Mouse (Mus musculus): Measurements from ENCODE around the gene Robo1.

Gene Robo1

DNA sequence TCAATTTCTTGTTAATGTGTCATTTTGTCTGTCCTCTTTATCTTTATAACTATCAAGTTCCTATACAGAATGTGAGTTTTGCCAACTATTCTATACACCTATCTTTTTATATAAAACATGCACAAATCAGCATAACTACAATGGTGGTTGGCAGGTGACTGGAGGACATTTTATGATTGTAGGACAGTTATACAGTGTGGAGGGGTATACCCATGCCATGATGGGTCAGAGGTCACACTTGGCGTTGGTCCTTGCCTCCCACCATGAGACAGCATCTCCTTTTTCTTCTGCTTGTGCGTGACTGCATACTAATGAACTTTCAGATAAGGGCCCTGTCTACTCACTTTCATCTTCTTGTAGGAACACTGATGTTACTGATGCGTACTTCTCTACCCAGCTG lies 427.5 kb downstream of the Robo1 start:
- no peak for DNase-seq (ENCODE audit: low read depth, low spot score)

DNA sequence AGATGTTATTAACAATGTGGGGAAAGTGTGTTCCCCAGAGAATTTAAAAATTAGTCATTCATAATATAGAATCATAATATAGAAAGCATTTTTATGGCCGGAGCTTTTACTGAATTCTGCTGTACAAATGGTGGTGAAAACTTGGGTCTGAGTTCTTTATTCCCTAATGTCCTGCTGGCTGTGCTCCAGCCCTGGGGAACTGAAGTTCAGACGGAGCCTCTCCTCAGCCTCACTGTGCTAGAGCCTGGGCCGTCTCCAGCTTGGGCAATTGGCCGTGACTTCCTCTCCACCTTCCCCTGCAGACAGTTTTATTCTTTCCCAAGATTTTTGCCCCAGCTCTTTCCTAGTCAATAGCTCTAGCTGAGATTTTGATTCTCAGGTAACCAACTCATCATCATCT lies 429.0 kb downstream of the Robo1 start:
- DNase-seq (ENCODE audit: low read depth, low spot score), result peak; percentile 15

DNA sequence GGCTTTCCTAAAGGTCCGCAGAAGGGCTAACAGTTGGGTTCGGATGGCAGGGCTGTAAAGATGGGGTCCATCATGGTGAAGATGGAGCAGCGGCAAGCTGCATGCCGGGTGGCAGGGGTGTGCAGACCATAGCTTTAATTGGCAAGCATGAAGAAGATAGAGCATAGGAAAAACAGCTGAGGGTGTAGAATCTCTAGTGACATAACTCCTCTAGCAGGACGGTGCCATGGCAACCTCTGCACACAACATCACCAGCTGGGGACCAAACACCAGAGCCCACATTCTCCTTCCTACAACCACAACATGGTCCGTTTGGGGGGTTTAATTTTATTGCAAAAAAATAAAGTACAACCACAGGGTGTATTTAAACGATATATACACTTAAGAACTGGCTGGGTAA lies 432.1 kb downstream of the Robo1 start:
- no peak for DNase-seq (ENCODE audit: low read depth, low spot score)

DNA sequence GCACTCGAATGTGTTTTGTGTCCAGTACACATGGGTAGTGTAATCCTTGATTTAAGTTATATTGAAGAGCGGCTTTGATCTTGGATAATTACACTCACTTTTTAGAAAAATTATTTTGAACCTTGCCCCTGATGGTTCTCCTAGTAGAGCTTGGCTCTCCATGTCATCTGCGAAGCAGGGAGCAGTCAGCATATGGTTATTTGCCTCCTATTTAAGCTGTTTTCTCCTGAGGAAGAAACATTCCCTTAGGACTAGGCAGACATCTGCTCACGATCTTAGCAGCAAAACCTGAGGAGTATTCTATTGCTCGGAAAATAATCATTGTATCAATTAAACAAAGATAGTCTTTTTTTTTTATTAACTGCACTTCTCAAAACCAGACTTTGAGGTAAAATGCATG lies 439.6 kb downstream of the Robo1 start:
- no peak for DNase-seq (ENCODE audit: low read depth, low spot score)

DNA sequence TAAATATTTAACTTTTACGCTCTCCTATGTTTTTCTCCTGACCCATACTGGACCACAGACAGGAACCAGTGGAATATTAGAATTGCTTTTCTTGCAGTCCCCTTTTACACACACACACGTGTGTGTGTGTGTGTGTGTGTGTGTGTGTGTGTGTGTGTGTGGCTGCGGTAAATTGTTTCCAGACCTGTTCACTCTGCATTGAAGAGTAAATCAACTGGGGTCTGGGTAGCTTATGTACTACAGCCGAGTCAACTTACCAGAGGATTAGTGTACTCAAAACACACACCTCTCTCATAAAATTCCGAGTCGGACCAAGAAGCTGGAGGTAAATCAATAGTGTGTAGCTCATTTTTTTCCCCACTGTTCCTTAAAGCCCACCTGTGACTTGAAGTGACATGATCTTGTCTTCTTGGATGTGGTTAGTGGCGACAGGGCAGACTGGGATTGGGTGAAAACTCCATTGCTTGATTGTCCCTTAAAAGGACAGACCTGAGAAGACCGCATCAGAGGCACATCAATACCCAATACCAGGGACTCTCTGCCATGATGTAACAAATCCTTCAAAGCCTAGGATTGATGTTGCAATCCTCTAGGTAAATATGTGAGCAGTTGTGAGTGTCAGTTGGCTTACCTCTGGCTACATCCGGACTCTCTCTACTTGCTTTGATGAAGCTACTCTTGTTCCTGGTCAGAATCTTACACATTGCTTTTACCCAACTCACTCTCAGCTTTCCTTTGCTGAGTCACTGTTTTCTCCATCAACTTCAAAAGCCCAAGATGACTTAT lies 457.2 kb downstream of the Robo1 start:
- DNase-seq (ENCODE audit: low read depth, low spot score), result no peak

DNA sequence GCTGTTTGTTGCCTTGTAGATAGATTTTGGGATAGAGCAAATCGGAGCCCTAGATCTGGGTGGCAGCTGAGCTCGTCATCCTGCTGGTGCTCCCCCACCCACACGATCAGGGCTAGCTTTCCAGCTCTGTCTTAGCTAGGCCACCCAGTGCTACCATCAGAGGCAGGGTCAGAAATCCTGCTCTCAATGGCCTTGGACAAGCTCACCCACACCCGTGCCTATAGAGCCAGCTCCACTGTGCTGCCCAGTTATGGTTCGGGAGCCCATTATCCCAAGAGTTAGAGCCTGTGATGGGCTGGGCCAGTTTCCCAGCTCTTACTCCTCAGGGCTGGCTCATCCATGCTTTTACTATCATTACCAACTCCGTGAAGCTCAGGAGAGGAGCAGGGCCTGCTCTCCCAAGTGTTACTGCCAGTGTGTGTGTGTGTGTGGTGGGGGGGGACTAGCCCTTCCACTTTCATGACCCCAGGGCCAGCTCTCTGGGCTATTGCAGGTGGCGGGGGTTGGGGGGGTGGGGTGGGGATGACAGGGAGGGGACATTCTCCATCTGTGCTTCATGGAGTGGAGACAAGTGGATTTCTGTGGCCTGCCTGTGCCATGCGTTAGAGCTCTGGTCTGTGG lies 461.2 kb downstream of the Robo1 start:
- DNase-seq (ENCODE audit: low read depth, low spot score), result no peak

DNA sequence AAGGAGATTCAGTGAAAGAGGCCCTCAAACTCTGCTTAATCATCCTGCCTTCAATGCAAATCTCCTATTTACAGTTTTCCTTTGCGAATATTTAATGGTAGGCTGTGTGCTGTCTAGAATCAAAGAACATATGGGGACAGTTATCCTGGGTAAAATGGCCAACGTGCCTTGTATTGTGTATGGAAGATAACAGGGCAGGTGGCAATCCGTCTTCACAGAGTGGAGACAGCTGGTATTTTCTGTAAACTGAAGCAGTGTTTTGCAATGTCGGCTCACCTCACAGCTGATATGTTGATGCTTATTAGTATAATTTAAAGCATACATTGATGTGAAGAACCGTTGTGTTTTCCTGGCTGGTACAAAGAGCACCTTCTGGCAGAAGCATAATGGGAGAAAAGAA lies 464.2 kb downstream of the Robo1 start:
- DNase-seq (ENCODE audit: low read depth, low spot score), result no peak

DNA sequence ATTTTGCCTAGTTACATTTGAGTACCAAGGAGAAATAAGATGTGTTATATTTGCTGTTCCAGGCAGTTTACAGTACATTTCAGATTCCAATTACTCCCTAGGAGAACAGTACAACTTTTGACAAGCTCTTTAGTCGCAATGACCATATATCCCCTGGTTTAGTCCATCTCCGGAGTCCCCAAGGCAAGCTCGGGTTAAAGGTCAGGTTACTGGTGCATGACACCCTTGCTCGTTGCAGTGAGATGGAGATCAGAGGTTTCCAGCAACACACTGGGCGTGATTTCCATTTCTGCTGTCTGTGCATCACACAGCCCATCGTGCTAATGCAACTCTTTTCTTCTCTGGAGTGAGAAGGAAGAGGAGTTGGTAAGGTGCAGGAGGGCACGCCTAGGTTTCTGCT lies 464.9 kb downstream of the Robo1 start:
- no peak for DNase-seq (ENCODE audit: low read depth, low spot score)

DNA sequence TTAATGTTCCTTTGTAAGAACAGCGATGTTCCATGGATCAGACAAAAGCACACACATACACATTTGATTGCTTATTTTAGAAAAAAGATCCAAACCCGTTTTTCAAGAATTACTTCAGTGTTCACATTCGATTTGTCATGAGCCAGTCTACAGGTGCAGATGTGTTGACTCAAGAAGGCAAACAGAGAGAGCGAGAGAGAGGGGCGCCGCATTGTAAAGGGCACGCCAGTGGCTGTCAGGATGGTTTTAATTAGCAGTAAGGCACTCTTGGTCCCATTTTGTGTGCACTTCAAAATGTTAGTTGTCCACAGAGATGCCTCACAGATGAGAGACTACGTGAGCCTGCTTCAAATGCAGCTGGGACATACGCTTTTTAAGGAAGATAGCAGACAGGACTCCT lies 470.4 kb downstream of the Robo1 start:
- no peak for DNase-seq (ENCODE audit: low read depth, low spot score)

DNA sequence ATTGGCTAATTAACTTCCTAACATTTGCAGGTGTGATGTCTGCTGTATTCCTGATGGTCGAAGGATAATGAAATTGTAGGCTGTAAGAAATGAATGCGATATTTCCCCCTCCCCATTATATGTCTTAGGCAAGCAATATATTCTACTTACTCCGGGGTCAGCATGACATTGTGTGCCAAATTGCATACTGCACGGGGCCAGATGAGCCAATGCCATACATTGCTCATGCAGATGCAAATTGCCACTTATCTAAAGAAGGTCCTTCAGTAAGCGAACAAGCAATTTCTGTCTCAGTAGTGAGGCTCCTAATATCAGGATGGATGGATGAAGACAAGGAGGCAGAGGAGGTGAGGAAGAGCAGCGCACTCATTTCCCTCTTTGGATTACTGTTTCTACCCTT lies 474.1 kb downstream of the Robo1 start:
- no peak for DNase-seq (ENCODE audit: low read depth, low spot score)

DNA sequence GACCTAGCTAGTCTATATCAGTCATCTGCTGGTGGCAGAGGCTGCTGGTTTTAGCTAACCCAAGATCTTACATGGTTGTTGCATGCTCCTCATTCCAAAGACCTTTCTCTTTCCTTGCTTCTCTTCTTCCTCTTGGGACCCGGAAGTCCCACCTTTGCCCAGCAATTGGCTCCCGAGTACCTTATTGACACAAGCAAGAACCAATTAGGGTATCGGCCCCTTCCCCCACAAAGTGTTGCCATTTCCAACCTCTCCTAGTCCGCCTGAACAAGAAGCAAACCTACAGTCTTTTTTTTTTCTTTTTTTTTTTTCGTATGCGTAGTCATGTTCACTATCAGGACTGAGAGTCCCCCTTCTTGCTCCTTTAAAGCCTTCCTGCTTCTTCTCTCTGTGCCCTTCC lies 478.0 kb downstream of the Robo1 start:
- no peak for DNase-seq (ENCODE audit: low read depth, low spot score)

DNA sequence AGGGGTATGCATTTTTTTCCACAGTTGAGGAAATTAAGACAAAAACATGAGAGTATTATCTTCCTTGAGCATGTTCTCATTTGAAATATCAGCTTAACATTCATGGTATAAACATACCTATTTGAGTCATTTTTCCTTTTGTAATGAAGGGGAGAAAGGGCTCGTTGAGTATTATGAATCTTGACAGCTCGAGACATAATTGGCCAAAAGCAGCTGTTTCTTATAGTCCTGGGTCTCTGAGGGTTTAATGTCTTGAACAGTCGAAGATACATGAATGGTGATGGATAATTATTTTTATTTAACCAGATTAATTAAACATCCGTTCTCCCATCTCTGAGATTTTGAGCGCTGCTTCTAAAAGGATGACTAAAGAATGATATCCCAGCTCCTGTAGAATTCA lies 478.5 kb downstream of the Robo1 start:
- DNase-seq (ENCODE audit: low read depth, low spot score), result no peak

DNA sequence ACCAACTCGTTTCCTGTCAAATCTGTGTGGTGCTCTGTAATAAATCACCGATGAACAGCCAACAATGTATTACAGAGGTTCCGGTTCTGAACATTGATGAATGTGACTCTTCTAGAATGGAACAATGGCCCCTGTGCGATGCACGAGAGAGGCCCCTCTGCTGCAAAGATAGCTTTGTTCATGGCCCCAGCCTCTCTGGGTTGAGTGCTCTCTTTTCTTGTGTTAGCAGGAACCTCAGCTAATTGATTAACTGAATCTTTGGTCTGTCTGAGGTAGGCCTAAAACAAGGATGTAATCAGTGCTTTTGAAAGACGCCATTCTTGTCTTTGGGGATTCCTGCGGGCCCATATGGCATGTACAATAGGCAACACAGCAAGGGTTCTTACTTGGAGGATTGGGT lies 479.9 kb downstream of the Robo1 start:
- DNase-seq (ENCODE audit: low read depth, low spot score), result no peak

DNA sequence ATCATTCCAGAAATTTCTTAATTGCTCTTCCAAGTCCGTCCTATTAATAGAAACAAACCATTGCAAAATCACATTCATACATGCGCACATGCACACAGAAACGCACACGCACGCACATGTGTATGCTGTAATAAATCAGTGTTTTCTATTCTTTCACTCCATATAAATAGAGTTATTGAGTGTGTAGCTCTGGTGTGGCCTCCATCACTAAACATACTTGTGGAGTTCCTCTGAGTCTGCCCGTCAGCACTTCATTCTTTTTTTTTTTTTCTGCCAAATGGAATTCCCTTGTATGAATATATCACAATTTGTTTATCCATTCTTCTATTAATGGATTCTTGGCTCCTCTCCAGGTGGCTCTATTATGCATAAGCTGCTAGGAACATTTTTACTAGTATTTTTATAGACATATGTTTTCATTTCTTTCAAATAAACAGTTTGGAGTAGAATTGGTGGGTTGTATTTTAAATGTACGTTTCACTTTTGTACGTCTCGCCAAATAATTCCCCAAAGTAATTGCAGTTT lies 483.1 kb downstream of the Robo1 start:
- DNase-seq (ENCODE audit: low read depth, low spot score), result no peak

DNA sequence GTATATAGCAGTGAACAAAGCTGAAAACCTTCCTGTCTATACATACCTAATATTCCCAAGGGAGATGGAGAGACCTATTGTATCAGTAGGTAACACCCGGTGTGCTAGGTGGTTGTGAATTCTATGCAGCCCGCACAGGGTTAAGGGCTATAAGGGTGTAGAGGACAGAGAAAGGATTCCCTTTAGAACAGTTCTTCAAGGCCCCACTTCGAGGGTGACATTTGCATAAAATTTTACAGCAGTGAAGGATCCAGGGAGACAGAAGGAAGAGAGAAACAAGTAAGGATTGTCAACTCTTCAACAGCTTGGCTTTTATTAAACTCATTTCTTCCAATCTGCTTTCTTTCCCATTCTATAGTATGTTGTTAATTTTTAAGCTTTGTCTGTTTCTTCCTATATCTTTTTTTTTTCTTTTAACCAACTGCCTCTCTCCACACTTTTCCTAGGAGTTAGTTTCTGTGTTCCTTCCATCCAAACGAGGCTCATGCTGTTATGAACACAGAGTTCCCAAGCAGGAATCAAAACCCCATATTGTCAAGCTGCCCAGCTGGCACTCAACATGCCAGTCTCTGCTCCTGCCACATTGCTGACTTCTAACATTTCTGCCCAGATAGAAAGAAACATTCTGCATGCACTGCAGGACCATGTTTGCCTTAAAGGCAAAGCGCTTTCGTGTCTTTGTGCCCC lies 486.7 kb downstream of the Robo1 start:
- peak; percentile 52 for DNase-seq (ENCODE audit: low read depth, low spot score)

DNA sequence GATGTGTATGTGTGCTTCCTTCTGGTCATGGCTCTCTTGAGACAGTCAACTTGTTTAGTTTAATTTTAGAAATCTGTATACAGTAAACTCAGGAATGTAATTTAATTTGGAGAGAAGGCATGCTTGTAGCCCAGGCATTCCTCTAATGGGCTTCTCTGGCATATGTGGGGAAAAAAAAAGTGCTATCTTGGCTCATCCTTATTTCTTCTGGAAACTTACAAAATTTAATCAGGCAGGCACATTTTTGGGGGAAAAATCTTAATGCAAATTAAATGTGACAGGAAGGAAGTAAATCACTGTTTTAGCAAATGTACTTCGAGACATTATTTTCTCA lies 487.2 kb downstream of the Robo1 start:
- no peak for DNase-seq (ENCODE audit: low read depth, low spot score)

DNA sequence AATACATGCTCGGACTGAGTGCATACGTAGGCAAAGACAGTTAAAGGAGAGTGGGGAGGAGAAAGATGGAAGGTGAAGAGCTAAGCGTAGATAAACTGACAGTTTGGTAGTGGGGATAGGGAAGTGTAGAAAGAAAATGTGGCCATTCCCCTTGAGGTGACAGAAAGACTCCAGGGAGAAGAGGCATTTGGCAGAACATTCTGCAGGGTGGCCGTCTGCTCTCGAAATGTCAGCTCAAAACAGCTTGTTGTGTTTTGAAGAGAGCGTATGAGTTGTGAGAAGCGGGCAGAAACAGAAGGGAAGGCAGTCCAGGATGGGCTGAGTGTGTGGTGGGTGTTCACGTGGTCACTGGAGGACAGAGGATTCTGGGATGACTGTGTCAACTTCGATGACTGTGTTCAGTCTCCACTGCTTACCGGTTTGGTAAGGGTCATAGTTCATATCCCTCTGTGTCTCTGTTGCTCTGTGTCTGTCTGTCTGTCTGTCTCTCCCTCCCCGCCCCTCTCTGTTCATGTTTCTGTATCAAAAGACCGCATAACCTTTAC lies 490.4 kb downstream of the Robo1 start:
- no peak for DNase-seq (ENCODE audit: low read depth, low spot score)

DNA sequence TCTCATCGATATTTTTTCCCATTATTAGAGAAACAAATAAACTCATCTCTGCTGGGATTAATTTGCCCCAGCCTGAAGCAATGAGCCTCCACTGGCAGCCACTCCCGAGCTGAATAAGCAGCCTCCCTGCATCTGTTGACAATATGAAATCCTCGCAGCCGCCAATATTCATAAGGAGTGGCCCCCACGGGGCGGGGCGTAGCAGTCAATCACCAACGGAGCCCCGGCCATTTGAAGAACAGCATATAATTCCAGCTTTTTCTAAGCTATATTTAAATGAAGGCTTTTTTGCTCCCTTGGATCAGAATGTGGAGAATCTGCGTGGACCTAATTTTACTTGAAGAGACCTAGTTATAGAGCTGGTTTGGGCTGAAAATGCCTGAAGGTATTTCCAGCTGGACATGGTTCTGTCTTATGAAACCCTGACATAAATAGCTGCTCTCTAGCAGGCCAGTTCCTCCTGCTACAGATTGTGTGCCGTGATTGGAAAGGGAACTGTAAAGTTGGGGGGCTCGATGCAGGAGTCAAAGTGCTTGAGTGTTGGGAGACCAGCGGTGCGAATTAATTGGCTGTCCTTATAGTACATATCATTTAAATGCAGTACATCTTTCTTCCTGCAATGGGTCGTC lies 492.1 kb downstream of the Robo1 start:
- DNase-seq (ENCODE audit: low read depth, low spot score), result peak; percentile 51

DNA sequence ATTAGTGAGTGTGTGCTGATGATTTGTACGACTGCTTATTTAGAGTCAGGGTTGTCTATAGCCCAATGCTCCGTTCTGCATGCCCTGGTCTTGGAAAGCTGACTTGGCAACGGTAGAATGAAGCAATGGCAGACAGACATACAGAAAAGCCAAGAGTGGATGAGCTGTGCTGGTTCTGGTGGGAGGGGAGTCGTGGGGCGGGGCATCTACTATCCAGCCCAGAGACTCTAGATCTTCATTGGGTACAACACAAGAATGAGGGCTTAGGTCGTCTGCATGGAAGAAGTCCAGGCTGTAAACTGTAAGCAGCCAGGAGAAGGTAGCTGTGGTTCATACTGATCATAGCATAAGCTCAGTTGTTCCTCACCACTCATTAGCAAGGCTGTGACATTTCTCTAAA lies 492.7 kb downstream of the Robo1 start:
- DNase-seq (ENCODE audit: low read depth, low spot score), result no peak

DNA sequence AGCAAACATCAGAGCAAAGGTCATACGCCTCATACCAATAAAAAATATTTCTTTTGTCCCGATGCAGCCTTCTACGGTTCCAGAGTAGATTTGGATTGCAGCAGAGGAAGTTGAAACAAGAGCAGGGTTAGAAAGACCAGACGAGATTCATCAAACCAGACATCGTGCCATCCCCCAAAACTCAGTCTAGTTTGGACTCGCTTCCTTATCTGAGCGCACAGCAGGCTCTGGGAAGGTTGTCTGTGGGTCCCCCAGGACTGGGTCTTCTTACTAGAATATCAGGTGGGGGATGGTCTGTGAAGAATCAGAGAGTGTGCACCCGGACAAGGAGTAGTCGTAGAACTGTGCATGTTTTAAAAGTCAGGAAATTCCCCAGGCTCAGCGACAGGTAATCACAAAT lies 500.2 kb downstream of the Robo1 start:
- DNase-seq (ENCODE audit: low read depth, low spot score), result no peak

DNA sequence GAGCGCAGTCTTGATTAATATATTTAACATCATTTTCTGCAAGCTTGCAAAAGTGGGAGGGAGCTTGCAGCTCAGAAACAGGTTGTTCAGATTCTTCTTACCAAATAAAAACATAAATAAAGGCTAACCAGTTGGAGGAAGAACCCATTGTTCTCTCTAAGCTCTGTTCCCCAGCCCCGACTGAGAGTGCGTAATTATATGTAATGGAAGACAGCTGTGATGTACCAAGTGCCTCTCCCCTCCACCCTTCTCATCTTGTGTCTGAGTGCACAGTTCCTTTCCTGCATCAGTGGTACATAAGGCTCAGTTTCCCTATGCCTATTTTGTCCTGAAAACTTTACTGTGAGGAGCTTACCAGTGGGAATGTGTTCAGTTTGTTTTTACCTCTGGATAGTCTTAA lies 502.8 kb downstream of the Robo1 start:
- no peak for DNase-seq (ENCODE audit: low read depth, low spot score)

DNA sequence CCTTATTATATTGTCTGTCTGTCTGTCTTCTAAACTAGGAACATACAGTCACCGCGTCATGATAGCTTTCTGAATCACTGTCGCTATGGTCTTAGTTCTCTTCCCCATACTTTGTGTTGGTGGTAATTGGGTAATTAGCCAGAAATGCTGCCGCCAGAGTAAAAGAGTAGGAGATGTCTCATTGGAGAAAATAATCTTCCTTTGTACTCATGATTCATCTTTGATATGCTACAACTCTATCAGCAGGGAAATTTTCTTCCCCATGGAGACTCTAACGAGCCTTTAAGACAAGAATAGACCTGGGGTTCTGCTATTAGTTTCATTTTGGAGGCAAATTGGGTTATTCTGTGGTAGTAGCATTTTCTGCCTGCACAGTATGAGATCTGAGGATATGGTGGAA lies 503.4 kb downstream of the Robo1 start:
- DNase-seq (ENCODE audit: low read depth, low spot score), result no peak
